Mouse (Mus musculus): ENCODE data around the gene Spata16. TPM values are rescaled to one million over a fixed set of nuclear protein-coding genes. Genes with fewer than 3 reads are reported as not detected.

Gene Spata16
- total RNA-seq, 2 experiments from 2014 or later, result not detected

DNA sequence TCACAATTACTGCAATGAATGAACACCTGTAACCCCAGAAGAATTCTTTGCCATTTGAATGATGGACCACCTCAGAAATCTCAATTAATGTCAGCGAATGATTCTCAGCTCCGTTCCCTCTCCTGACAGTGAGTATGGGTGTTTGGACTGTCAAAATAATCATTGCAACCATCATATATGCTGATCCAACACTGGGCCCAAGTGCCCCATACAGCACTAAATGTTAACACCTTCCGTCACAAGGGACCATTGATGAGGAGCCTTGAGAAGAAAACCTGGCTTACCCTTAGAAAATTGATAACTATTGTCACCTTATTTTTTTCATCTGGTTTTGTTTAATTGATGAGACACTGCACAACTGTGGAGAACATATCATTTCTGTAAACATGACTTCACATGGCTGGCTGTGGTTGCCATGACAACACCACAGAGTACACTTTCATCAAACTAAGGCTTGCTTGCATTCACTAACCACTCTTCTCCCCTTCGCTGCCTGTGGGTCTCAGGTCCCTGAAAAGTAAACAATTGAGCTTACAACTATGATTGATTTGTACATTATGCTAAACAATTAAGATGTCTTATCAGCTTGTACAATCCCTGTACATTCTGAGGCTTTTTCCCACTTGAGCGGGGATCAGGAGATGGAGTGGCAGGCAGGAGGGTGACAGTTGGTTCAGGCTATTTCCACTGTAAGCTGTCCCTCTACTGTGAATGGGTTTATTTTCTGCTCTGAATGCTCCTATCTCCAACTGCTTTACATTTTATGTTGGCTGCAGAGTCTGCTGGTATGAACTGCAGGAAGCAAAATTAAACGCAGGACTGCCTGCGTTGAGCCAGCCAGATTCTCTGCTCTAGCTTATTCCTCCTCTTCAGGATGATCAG lies 189.8 kb downstream of the Spata16 start:
- DNase-seq (ENCODE audit: extremely low spot score in 1 of 2, low spot score in 1 of 2), result no peak

DNA sequence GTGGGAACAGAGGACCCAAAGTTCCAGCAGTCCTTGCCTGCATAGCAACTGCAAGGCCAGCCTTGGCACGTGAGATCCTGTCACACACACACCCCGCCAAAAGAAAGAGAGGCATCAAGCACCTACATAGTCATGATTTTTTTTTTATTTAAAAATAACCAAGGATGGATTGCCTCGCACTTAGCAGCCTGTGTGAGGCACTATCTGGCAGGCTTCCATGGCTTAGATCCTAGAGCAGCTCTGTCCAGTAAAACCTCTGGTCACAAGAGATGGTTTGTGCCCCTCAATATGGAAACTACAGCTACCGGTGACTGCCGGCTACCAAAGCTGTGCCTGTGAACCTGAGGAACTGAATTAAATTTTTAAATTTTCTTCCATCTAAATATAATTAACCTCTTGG lies 195.5 kb downstream of the Spata16 start:
- no peak for DNase-seq (ENCODE audit: extremely low spot score in 1 of 2, low spot score in 1 of 2)

DNA sequence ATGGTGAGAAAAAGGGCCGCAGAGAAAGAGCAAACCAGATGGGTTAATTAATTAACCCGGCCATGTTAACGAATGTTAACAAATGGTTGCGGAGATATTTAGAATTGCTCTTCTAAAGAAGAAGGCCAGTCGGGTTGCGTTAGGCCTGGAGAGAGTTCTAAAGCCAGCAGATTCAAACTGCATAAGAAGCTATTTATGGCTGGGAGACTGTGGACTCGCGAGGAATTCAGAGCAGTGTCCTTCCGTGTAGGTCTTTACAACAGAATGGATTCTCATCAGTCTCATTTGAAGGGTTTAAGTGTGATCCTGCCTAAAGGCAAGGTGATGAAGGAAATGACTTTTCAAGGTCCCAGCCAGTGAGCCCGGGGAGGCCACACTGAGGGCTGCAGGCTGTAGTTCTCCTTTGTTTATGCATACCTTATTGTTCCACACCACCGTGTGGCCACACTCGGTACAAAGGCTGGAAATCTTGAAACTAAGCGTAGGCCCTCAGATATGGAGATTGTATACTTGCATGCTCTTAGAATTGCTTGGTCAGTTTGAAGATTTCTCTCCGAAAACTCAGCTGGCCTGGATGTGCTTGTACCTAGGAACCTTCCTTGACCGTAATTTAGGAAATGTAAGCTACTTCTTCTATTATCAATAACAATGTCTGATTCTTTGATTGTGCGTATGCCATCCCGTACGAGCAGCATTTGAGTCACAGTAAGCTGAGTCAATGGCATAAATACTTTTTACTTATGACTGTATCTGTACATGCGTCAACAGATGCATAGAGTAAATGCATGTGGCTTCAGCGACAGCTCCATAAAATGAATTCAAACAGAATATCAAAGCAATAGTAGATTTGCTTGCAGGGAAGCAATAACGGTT lies 197.0 kb downstream of the Spata16 start:
- peak in 1 of 2 experiments; percentile 49 for DNase-seq (ENCODE audit: extremely low spot score in 1 of 2, low spot score in 1 of 2)

DNA sequence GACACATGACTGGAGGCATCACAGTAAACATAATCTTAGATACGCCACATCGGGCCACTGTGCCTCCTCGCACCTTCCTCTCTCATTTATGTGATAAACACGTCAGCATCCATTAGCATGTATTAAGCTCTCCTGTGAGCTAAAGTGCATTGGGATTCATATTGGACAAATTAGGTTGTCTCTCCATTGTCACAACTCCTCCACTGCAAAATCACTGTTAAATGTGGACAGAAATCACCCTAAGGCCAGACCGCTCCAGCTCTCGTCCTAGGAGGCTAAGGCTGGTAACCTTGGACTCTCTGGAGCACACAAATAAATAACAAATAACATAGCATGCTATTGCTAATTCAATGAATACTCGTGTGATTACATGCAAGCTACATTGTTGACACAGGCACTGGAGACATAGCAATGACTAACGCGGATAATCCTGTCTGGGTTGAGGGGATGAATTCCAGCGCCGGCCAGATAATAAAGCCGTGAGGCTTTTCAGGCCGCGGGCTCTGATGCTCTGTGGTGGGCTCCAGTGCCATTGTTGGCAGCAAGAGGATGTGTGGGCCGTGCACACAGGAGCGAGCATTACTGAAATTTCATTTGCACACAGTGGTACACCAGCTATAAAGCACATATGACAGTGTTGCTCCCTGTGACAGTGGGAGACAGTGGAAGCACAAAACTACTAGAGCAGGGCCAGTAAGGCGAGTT lies 197.8 kb downstream of the Spata16 start:
- no peak for DNase-seq (ENCODE audit: extremely low spot score in 1 of 2, low spot score in 1 of 2)

DNA sequence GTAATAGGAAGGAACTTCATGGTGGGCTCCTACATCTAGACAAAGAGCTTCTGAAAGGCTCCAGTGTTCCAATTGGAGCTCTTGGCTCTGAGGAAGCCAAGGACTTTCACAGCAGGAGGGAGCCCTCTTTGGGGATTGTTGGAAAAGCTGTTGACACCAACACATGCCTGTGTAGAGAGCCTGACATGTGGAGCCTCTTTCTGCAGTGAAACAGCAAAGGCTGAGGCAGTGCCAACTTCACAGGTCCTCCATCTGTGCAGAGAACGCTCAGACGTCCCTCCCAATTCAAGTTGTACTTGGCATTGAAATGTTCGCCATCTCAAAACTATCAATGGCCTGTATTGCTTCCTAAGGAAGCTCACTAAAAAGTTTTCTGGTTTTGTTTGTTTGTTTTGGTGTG lies 207.6 kb downstream of the Spata16 start:
- DNase-seq (ENCODE audit: extremely low spot score in 1 of 2, low spot score in 1 of 2), result peak in 1 of 2 experiments; percentile 27

DNA sequence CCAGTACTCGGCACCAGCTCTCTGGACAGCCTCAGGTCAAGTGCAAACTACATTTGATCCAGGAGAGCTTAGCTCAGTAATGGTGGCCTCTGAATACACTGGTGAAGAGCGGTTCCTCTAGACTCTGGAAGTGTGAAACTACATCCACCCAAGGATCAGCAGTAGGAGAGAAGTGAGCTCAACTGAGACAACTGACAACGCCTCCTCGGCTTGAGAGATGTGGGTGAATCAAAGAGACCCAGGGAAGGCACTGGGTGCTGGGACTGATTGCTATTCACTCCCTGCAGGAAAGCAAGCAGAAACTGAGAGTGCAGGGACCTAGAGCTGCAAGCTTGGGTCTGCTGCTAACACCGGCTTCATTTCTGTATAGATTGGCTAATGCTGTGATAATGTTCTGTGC lies 210.5 kb downstream of the Spata16 start:
- DNase-seq (ENCODE audit: extremely low spot score in 1 of 2, low spot score in 1 of 2), result no peak

DNA sequence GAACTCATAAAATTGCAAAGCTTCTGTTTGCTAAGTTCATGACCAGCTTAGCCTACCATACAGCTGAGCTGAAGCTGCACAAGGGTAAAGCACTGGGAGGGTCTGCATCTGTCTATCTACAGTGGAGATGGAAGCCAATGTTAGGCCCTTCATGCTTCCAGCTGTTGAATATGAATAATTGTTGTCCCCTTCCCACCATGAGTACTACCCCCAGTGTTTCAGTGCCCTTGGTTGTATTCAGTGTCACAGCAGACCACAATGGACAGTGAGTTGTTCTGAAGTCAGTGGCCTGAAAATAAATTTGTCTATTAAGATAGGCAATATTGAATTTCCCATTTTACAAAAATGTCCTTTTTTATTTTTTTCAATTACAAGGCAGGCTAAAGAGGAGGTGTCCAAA lies 212.8 kb downstream of the Spata16 start:
- DNase-seq (ENCODE audit: extremely low spot score in 1 of 2, low spot score in 1 of 2), result no peak

DNA sequence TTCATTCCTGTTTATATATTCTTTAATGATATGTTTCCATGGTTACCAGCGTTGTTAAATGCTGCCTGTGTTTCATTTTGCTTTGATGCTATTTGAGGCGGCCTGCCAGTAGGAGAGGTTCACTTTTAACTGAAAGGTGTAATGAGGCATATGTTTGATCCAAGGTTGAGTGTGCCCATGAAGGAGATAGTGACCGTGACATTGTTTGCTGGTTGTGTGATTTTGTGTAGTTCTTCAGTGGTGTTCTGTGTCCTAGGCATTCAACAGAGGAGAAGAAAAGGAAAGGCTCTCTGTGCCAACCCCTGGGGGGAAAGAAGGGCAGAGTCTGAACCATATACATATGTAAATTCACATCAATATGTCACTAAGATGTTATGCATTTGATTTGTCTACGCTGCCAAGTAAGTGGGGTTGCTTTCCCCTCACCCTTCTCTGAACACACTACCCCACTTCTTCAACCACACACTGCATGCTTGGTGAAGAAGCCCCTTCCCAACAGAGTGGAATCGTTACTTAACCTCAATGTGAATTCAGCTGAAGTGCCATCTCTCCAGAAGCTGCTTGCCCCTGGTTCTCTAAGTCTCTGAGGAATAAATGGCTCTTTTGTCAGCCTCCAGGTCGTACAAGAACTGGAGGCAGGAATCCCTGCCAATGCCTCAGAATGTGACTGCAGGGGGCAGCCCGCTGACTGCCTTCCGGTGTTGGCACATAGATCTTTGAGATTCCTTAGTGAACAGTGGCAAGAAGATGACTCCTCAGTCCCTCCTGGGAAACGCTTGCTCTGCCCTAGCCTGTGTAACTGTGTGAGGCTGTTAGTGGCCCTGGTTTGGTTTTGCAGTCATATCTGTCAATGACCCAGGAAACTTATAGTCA lies 213.5 kb downstream of the Spata16 start:
- DNase-seq (ENCODE audit: extremely low spot score in 1 of 2, low spot score in 1 of 2), result no peak

DNA sequence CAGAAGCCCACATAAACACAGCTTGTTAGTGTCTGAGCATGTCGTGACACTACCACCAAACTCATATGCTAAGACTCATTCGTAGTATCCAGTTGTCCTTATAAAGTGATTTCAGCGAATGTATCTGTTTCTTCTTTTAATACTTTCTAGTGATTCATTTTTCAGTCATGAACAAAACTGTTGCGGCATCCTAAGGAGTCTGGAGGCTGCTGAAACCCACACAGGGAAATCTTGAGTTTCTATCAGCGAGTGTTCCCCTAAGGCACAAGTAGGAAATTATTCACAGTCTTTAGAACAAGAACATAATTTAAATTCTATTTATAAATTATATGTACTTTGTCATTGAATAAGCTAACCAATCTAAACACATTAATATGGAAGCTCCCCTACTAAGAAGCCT lies 216.1 kb downstream of the Spata16 start:
- no peak for DNase-seq (ENCODE audit: extremely low spot score in 1 of 2, low spot score in 1 of 2)

DNA sequence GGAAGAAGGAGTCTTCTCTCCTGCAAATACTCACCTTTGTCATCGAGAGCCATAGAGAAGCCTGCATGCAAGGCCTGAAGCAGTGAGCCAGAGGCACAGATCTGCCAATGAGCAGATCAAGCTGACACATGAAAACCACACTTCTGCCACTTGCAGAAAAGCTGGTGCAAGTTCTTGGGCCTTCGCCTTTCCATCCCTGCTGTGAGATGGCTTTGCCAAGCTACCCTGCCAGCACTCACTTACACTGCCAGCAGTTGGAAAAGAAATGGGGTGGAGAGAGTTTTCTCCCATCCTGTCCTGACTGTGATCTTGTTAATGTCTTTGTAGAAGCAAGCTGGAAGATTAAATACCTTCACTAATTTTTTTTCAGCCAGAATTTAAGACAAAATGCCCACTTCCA lies 237.3 kb downstream of the Spata16 start:
- DNase-seq (ENCODE audit: extremely low spot score in 1 of 2, low spot score in 1 of 2), result no peak

DNA sequence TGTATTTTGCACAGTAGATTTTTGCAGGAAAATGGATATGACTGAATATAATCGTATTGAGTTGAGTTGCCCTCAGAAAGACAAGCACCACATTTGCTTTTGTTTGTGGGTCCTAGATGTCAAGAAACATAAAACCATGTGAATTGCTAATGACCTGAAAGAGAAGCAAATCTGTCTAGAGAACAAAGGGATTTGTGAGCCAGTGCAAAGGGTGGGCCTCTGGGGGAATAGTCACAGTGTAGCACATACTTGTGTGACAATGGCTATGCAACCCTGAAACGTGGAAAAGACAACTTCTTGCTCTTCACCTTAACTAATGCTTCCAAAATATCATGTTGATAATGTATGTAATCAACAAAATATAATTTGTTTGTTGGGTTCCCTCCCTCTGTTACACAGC lies 239.9 kb downstream of the Spata16 start:
- no peak for DNase-seq (ENCODE audit: extremely low spot score in 1 of 2, low spot score in 1 of 2)

DNA sequence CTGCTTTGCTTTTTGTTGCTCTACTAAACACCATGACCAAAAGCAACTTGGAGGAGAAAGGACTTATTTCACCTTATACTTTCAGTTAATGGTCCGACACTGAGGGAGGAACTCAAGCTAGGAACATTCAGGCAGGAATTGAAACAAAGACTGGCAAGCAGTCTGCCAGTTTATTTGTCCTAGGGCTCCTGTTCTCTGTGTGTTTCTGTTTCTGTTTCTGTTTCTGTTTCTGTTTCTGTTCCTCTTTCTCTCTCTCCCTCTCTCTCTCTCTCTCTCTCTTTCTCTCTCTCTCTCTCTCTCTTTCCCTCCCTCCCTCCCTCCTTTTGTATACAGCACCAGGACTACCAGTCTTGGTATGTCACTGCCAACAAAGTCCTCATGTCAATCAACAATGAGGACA lies 279.2 kb downstream of the Spata16 start:
- no peak for DNase-seq (ENCODE audit: extremely low spot score in 1 of 2, low spot score in 1 of 2)

DNA sequence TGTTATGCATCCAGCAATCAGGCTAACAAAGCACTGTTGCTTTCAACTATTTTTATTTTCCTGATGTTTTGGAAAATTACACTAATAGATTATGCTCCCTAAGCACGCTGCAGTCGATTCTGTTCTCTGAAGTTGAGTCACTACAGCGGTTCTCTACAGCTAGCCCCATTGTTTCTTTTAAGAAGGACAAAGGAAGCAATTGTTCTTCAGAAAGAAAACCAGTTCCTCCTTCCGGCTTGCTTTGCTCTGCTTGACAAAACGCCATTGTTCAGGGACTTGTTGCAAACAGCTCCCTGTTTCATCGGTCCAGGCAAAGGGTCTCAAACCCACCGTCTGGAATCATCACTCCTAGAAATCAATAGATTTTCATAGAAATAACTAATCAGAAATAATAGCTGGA lies 283.6 kb downstream of the Spata16 start:
- no peak for DNase-seq (ENCODE audit: extremely low spot score in 1 of 2, low spot score in 1 of 2)

DNA sequence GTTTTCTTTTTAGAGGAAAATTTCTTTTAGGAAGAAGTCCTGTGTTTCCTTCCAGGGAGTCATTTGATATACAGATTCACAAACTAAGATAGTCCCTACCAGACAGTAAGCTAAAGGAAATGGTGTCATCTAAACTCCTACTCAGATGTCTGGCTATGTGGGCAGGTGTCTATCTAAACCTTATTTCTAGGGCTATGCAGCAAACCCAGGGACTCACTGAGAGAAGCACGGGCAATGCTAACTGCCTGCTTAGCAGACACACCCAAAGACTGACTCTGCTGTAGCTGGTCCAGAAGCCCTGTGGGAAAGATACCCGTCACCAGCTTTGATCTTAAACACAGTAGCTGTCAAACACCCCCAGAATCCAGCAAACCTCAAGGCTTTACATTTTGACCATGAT lies 284.2 kb downstream of the Spata16 start:
- no peak for DNase-seq (ENCODE audit: extremely low spot score in 1 of 2, low spot score in 1 of 2)

DNA sequence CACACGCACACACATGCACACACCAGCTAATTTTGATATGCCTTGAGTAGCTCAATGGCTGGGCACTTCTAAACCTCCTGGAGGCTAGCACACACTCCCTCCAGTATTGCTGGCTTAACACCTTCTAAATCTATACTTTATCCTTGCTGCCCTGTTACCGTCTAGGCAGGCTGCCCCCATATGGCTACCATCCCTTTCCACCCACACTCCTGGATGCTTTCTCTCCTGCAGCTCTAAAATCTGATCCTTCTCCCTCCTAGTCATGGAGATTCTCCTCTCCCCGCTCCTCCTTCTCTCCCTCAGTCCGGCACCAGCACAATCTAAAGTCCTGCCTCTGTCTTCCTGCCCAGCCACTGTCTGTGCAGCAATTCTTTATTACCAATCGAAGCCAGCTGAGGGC lies 286.0 kb downstream of the Spata16 start:
- DNase-seq (ENCODE audit: extremely low spot score in 1 of 2, low spot score in 1 of 2), result no peak

DNA sequence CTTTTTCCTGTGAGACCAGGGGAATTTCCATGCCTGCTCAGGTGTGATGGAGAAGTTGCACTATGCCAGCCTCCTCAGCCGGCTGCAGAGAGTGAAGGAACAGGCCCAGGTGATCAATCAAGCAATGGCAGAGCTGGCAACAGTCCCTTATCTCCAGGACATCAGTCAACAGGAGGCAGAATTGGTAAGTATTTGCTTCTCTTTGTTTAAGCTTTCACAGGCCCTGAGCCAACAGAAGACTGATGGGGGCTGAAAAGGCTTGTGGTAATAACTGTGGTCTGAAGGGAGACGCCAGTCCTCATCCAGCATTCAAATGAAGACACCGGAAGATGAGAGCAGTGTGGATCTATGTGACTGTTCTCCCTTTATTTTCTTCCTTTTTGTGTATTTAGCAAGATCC lies 286.8 kb downstream of the Spata16 start:
- no peak for DNase-seq (ENCODE audit: extremely low spot score in 1 of 2, low spot score in 1 of 2)

DNA sequence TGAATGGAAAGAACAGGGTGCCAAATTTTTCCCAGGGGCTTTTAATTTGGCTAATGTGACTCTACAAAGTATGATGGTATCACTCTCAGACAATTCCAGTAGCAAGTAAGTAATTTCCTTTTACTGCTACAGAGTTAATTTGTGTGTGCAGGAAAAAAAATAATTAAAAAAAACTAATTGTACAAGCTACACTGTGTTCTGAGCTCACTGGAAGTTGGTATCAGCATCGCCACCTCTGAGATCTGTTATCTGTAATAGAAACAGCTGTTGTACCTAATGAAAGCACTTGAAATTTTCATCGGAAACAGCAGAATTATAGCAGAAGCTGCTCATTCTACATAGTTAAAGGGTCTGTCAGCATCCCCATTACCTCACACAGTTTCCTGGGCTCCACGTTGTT lies 295.7 kb downstream of the Spata16 start:
- no peak for DNase-seq (ENCODE audit: extremely low spot score in 1 of 2, low spot score in 1 of 2)

DNA sequence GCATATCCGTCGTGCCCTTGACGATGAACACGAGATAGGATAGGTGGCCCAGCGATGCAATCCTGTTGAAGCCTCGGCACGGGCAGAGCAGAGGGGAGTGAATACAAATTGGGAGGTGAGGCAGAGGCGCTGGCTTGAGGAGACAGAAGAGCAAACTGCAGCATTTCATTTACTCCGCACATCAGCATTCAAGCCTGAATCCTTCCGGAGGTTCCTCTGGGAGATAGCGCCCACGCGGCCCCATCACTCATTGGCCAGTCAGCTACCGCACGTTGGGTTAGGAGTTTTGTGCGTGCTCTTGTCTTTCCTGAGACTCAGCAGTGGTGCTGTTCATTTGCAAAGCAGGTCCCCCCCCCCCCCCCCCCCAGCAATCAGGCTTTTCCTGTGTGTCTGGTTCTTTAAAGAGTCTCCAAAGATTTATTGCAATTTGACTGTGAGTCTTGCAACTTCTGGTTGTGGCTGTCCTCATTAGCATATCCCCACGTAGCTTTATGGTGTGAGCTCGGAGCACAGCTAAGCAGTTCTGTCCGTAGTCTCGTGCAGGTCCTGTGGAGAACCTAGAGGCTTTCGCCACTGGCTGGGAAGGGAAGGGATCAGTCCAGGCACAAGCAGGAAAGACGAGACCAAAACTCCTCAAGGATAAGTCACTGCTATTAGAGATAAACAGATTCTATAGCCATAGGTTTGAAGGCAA lies 299.6 kb downstream of the Spata16 start:
- DNase-seq (ENCODE audit: extremely low spot score in 1 of 2, low spot score in 1 of 2), result no peak

DNA sequence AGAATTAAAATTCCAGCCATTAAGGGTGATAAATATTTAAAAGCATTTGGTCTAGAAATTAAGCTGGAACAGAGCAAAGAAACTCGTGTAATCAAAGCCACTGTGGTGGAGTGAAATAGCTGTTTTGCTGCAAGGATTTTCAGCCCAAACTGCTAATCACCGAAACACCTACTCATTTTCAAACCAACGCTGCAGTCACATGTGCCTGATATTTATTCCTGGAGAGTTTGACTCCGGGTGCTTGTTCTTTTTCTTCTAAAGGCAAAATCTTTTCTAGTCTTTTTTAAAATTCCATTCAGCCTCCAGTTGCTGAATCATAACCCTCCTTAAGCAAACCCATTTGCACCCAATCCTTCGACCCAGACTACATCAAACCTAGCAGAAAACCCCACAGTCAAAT lies 329.4 kb downstream of the Spata16 start:
- no peak for DNase-seq (ENCODE audit: extremely low spot score in 1 of 2, low spot score in 1 of 2)

Data from layer of hippocampus, postnatal 25 days (tissue).